Mouse (Mus musculus) kidney, adult 2 months (tissue): ENCODE data around the gene Fam174b. TPM values are rescaled to one million over a fixed set of nuclear protein-coding genes. Genes with fewer than 3 reads are reported as not detected.

Experiments
- DNase-seq: peaks from one replicate; pipeline ENCODE4 v3.0.0; 2021
- H3K27ac ChIP-seq: fragments of 200-500 bp; 2 replicates; pipeline ENCODE4 v1.5.1; 2012; ENCODE audit warnings: low read depth, low read length, control low read depth, inconsistent platforms; ENCODE audit not compliant: insufficient read depth
- H3K27me3 ChIP-seq: fragments of 200-500 bp; replicated peaks from 2 replicates; pipeline ENCODE4 v1.6.1; 2012; ENCODE audit warnings: mild to moderate bottlenecking, moderate library complexity, low read length, inconsistent platforms; ENCODE audit not compliant: control insufficient read depth, insufficient read depth
- H3K36me3 ChIP-seq: fragments of 200-500 bp; 2 replicates; pipeline ENCODE4 v1.6.1; 2012; ENCODE audit warnings: mild to moderate bottlenecking, moderate library complexity, low read length, inconsistent platforms; ENCODE audit not compliant: control insufficient read depth, insufficient read depth
- H3K4me1 ChIP-seq: fragments of 200-500 bp; 2 replicates; pipeline ENCODE4 v1.6.1; 2011; ENCODE audit warnings: low read length; ENCODE audit not compliant: control insufficient read depth, insufficient read depth
- H3K4me3 ChIP-seq: fragments of 200-500 bp; 2 replicates; pipeline ENCODE4 v1.5.1; 2011; ENCODE audit warnings: mild to moderate bottlenecking, low read depth, low read length, control low read depth; ENCODE audit not compliant: insufficient read depth
- CTCF ChIP-seq: fragments of 200-500 bp; conservative IDR thresholded peaks from 2 replicates; pipeline ENCODE4 v1.5.1; 2011; ENCODE audit warnings: low read depth, mild to moderate bottlenecking, control low read depth, low read length, moderate library complexity, mixed read lengths; ENCODE audit not compliant: insufficient read depth, insufficient read length
- POLR2A ChIP-seq: fragments of 200-500 bp; IDR thresholded peaks from one replicate; pipeline ENCODE4 v1.6.1; 2011; ENCODE audit warnings: low read depth, low read length, control low read depth
- WGBS: fragments of 180-500 bp; shearing (Covaris S2); methylation state at CpG from one replicate; pipeline ENCODE4 v1.1.7; 2018; 5-methylcytosine and 5-hydroxymethylcytosine counted together
- polyA plus RNA-seq: library from polyadenylated mRNA; depleted of rRNA; stranded (reverse); fragments of >200 nt; gene quantifications from 2 replicates; pipeline ENCODE4 v1.2.3, GENCODE M21; 2012

Fam174b gene
- polyA plus RNA-seq, 1 experiment = 17.1 TPM

DNA sequence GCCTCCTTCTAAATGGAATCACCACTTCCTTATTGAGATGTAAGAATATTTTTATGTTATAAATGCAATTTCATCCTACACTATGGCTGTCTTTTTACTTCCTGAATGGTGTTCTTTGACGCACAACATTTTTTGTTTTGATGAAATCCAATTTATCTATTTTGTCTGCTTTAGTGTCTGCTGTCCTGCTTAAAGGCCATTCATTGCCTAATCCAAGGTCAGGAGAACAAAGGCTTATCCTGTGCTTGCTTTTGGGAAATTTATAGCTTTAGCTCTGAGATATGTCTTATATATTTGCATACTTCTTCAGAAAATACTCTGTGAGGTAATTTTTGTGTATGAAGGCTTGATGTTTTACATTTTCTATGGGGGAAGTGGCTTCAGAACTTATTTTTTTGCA, 13.5 kb downstream of the Fam174b start:
- H3K4me3 ChIP-seq = no peak overlapping the region
- WGBS = 73% methylated on average over 1 of the region's 1 CpGs
- no peak overlapping the region for H3K27ac ChIP-seq
- no peaks in the 10 kb centered on the region for H3K36me3 ChIP-seq
- DNase-seq = no peak
- TF ChIP-seq CTCF = no peak
- TF ChIP-seq POLR2A = no peak
- no peaks in the 10 kb centered on the region for H3K4me1 ChIP-seq
- no peaks in the 10 kb centered on the region for H3K27me3 ChIP-seq

DNA sequence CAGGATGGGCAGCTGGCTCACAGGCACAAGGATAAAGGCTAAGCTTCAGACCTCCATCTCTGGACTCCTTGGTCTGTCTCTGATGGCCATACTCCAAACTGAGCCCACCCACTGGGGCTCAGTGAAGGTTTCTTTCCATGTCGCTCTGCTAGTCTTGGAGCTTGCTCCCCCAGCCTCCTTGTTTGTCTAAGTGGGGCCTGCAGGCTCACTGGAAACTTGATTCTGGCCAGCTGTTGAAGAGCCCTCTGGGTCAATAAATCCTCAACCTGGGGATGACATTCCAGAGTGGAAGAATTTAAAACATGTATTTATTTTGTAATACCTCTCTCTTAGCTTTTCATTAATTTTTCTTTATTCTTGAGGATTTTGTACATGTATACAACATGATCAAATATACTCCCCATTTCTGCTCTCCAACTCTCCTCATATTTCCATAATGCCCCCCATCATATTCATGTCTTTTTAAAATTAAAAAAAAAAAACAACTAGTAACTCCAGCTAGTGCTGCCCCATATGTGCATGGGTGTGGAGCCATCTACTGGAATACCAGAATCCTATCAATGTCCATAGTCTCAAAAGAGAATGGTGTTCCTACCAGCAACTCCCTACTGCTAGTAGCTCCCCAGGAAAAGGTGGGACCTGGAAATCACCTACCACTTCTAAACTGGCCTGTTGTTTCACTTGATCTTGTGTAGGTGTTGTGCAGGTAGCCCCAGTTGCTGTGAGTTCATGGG, 15.4 kb downstream of the Fam174b start:
- WGBS = 75% methylated on average over 1 of the region's 1 CpGs
- H3K27me3 ChIP-seq = no peaks in the 10 kb centered on the region
- H3K4me3 ChIP-seq = no peak overlapping the region
- no peaks in the 10 kb centered on the region for H3K4me1 ChIP-seq
- H3K27ac ChIP-seq = no peak overlapping the region
- H3K36me3 ChIP-seq = no peaks in the 10 kb centered on the region
- DNase-seq = no peak
- TF ChIP-seq CTCF = no peak
- TF ChIP-seq POLR2A = no peak

DNA sequence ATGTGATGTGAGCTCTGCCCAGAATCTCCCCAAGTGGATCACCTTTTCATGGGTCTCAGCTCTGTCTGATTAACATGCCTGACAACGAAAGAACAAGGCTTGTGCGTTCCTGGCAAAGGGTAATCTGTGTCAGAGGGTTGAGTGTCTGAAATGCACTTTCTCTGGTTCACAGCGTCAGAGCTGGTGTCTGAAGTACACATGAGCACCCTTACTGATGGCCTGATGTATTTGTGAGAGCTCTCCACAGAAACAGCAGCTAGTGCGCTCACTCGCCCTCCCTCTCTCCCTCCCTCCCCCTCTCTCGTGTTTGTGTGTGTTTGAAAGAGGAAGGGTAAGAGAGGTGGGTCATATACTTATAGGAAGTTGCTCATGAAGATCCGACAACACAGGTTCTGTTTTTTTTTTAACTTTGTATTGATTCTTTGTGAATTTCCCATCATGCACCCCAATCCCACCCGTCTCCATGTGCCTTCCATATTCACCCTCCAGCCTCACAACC, 21.6 kb downstream of the Fam174b start:
- H3K4me3 ChIP-seq = no peak overlapping the region
- H3K36me3 ChIP-seq = no peaks in the 10 kb centered on the region
- H3K4me1 ChIP-seq = no peaks in the 10 kb centered on the region
- H3K27ac ChIP-seq = no peak overlapping the region
- WGBS = 75% methylated on average over 8 of the region's 8 CpGs
- H3K27me3 ChIP-seq = no peaks in the 10 kb centered on the region
- no peak for DNase-seq
- TF ChIP-seq POLR2A (no peak), CTCF (no peak)

DNA sequence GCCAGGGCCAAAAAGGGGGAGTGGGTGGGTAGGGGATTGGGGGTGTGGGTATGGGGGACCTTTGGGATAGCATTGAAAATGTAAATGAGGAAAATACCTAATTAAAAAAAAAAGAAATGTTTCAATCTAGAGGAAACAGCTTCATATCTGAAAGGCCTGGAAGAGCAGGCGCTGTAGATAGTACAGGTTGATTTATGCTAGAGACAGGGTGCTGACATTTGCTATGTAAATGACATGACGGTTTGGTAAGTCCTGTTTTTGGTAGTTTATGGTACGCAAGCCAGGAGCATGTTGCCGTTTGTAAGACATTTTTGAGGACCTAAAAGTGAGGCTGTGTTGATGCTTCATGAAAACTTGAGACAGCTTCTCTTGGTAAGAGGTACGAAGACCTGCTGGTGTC, 24.6 kb downstream of the Fam174b start:
- H3K27ac ChIP-seq = no peak overlapping the region
- DNase-seq = no peak
- TF ChIP-seq POLR2A = no peak
- no peak for TF ChIP-seq CTCF
- H3K4me3 ChIP-seq = no peak overlapping the region
- no peaks in the 10 kb centered on the region for H3K36me3 ChIP-seq
- no peaks in the 10 kb centered on the region for H3K27me3 ChIP-seq
- 92% methylated on average over 5 of the region's 5 CpGs for WGBS
- no peaks in the 10 kb centered on the region for H3K4me1 ChIP-seq

DNA sequence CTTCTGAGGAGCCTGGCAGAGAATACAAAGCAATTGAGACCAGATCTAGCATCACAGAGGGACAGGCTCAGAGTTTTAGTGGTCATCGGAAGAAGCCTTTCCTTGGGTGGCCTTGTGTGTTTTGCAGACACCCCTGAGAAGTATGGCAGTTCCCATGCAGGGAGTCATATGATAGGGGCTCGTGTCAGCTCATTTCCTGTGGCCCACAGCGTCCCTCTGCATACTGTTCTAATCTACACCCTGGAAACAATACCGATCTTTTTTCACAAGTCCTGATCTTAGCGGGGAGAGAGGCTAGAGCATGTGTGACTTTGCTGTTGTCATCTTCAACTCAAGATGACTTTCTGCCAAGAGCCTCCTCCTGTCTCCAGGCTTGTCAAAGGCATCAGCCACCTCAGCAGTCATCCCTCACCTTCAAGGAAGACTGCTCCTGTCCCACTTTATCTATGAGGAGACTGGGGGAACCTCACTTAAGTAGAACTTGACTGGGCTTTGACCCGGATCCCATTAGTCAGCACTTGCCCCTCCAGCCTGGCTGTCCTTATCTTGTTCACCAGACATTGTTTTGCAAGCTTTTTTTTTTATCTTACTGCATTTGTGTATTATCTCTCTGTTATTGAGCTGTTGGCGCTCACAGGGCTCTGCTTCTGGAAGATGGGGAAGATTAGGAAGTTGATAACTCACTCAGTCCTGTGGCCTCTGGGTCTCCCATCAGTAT, 25.2 kb downstream of the Fam174b start:
- no peaks in the 10 kb centered on the region for H3K4me1 ChIP-seq
- H3K27ac ChIP-seq = no peak overlapping the region
- TF ChIP-seq CTCF (no peak), POLR2A (no peak)
- no peak overlapping the region for H3K4me3 ChIP-seq
- DNase-seq = no peak
- no peaks in the 10 kb centered on the region for H3K36me3 ChIP-seq
- no peaks in the 10 kb centered on the region for H3K27me3 ChIP-seq
- WGBS = 55% methylated on average over 7 of the region's 7 CpGs

DNA sequence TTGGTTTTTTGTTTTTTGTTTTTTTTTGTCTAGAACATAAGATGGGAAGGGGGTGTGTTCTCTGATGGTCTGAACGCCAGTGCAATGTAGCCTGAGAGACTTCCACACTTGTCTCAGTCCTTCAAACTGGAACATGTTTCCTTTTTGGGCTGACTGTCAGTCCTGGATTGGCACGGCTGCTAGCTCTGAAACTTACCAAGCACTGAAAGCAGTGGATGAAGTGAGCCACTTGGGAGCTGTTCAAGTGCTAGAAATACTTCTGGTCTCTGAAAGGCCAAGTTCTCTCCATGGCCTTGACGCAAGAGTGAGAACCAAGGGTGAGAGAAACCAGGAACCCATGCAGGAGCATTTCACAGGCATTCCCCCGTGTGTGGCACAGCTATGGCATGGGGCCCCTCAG, 29.1 kb downstream of the Fam174b start:
- 94% methylated on average over 4 of the region's 4 CpGs for WGBS
- H3K27ac ChIP-seq = no peak overlapping the region

More for the DNA sequence above, 29.1 kb downstream of the Fam174b start:
- no peaks in the 10 kb centered on the region for H3K4me1 ChIP-seq
- H3K4me3 ChIP-seq = no peak overlapping the region
- TF ChIP-seq CTCF (no peak), POLR2A (no peak)
- no peak for DNase-seq
- H3K27me3 ChIP-seq = no peaks in the 10 kb centered on the region
- H3K36me3 ChIP-seq = no peaks in the 10 kb centered on the region
